Mouse (Mus musculus) forebrain, embryonic 11.5 days (tissue): ENCODE results near the gene Exoc3l. TPM values are rescaled to one million over a fixed set of nuclear protein-coding genes. Genes with fewer than 3 reads are reported as not detected.
A peak's percentile ranks its signal among the peaks of the same experiment; 100 is the strongest.

ENCODE experiments used
- ATAC-seq: fragments of 200-750 bp; cut with Nextera tagmentation; replicated peaks from 2 replicates; pipeline ENCODE4 v1.8.0; 2017; ENCODE audit warnings: moderate TSS enrichment; ENCODE audit not compliant: low FRiP score
- DNase-seq: peaks from one replicate; pipeline ENCODE4 v3.0.0-alpha.2; 2017; ENCODE audit warnings: low spot score
- H3K27ac ChIP-seq: fragments of 300-500 bp; sonication (generic); 2 replicates; pipeline ENCODE4 v1.5.1; 2014; ENCODE audit warnings: low read depth, low read length
- H3K27me3 ChIP-seq: fragments of 300-500 bp; sonication (generic); 2 replicates; pipeline ENCODE4 v1.6.1; 2014; ENCODE audit warnings: mild to moderate bottlenecking, low read length, mixed read lengths; ENCODE audit not compliant: control insufficient read depth, insufficient read depth
- H3K36me3 ChIP-seq: fragments of 300-500 bp; sonication (generic); 2 replicates; pipeline ENCODE4 v1.6.1; 2014; ENCODE audit warnings: mild to moderate bottlenecking, low read length, moderate library complexity, mixed read lengths; ENCODE audit not compliant: control insufficient read depth, insufficient read depth
- H3K4me1 ChIP-seq: fragments of 300-500 bp; sonication (generic); replicated peaks from 2 replicates; pipeline ENCODE4 v1.6.1; 2014; ENCODE audit warnings: low read length, mixed read lengths; ENCODE audit not compliant: control insufficient read depth, insufficient read depth
- H3K4me2 ChIP-seq: fragments of 300-500 bp; sonication (generic); 2 replicates; pipeline ENCODE4 v1.6.1; 2014; ENCODE audit warnings: low read depth, mild to moderate bottlenecking, low read length, moderate library complexity, mixed read lengths; ENCODE audit not compliant: severe bottlenecking
- H3K4me3 ChIP-seq: fragments of 300-500 bp; sonication (generic); 2 replicates; pipeline ENCODE4 v1.5.1; 2014; ENCODE audit warnings: low read depth, low read length
- H3K9ac ChIP-seq: fragments of 300-500 bp; sonication (generic); 2 replicates; pipeline ENCODE4 v1.6.1; 2014; ENCODE audit warnings: low read length
- H3K9me3 ChIP-seq: fragments of 300-500 bp; sonication (generic); 2 replicates; pipeline ENCODE4 v1.6.1; 2016; ENCODE audit warnings: low read length, mixed read lengths; ENCODE audit not compliant: control insufficient read depth
- WGBS: fragments of 180-500 bp; shearing (Covaris S2); extraction: QIAGEN DNeasy Blood & Tissue Kit; methylation state at CpG from one replicate; pipeline ENCODE4 v1.1.7; 2014; 5-methylcytosine and 5-hydroxymethylcytosine counted together
- polyA plus RNA-seq: library from polyadenylated mRNA; unstranded; fragments of >200 nt; fragmentation: Nextera tagmentation; extraction: Ambion mirVana; gene quantifications from 2 replicates; pipeline ENCODE4 v1.2.1, GENCODE M21; 2014

Exoc3l gene
- polyA plus RNA-seq, 1 experiment from 2014 or later: 10.3 TPM

GRCm38 (mm10) chr8:105336373-105337130, 40.7 kb upstream of the Exoc3l start:
- peaks cover 2% of the 10 kb centered on the region; the same call in 1 of the 2 replicates for H3K36me3 ChIP-seq
- DNase-seq (peak; percentile 54), ATAC-seq (0 out of 2 replicates have a peak, but pooled peaks have one; percentile 37)
- H3K4me1 ChIP-seq: no peaks in the 10 kb centered on the region
- no peak overlapping the region for H3K9ac ChIP-seq
- no peak overlapping the region for H3K27ac ChIP-seq
- H3K4me2 ChIP-seq: no peak overlapping the region
- no peaks in the 10 kb centered on the region for H3K9me3 ChIP-seq
- no peaks in the 10 kb centered on the region for H3K27me3 ChIP-seq
- no peak overlapping the region for H3K4me3 ChIP-seq
- WGBS: 44% methylated on average over 32 of the region's 32 CpGs

GRCm38 (mm10) chr8:105332523-105332922, 36.6 kb upstream of the Exoc3l start:
- Histone ChIP-seq H3K4me1 (peaks cover under 1% of the 10 kb centered on the region; the same call in 1 of the 2 replicates), H3K36me3 (peaks cover 7% of the 10 kb centered on the region), H3K9ac (no peak overlapping the region), H3K4me2 (no peak overlapping the region), H3K4me3 (no peak overlapping the region), H3K27ac (no peak overlapping the region), H3K27me3 (no peaks in the 10 kb centered on the region), H3K9me3 (no peaks in the 10 kb centered on the region)
- WGBS: 81% methylated on average over 2 of the region's 2 CpGs
- ATAC-seq (no peak), DNase-seq (no peak)

- Histone ChIP-seq H3K9ac (no peak overlapping the region), H3K9me3 (no peaks in the 10 kb centered on the region), H3K27me3 (no peaks in the 10 kb centered on the region), H3K36me3 (peaks cover 7% of the 10 kb centered on the region), H3K27ac (no peak overlapping the region), H3K4me1 (peaks cover 5% of the 10 kb centered on the region; the same call in 1 of the 2 replicates), H3K4me3 (no peak overlapping the region), H3K4me2 (no peak overlapping the region)
- DNase-seq: no peak
- 94% methylated on average over 9 of the region's 9 CpGs for WGBS
- ATAC-seq: no peak
Observed at GRCm38 (mm10) chr8:105331931-105332330, 36.0 kb upstream of the Exoc3l start.

GRCm38 (mm10) chr8:105331469-105331868, 35.6 kb upstream of the Exoc3l start:
- ATAC-seq (no peak), DNase-seq (no peak)
- Histone ChIP-seq H3K27ac (no peak overlapping the region), H3K9ac (no peak overlapping the region), H3K4me1 (peaks cover 5% of the 10 kb centered on the region; the same call in 1 of the 2 replicates), H3K36me3 (peaks cover 7% of the 10 kb centered on the region), H3K4me2 (no peak overlapping the region), H3K4me3 (no peak overlapping the region), H3K9me3 (no peaks in the 10 kb centered on the region), H3K27me3 (no peaks in the 10 kb centered on the region)
- 94% methylated on average over 22 of the region's 22 CpGs for WGBS

- Histone ChIP-seq H3K9me3 (no peaks in the 10 kb centered on the region), H3K9ac (no peak overlapping the region), H3K4me2 (no peak overlapping the region), H3K36me3 (peaks cover 7% of the 10 kb centered on the region), H3K27me3 (no peaks in the 10 kb centered on the region), H3K27ac (no peak overlapping the region), H3K4me1 (peaks cover 6% of the 10 kb centered on the region; the same call in 1 of the 2 replicates), H3K4me3 (no peak overlapping the region)
- no peak for ATAC-seq
- no peak for DNase-seq
- 93% methylated on average over 12 of the region's 12 CpGs for WGBS
Observed at GRCm38 (mm10) chr8:105330325-105330724, 34.4 kb upstream of the Exoc3l start.

GRCm38 (mm10) chr8:105326968-105327367, 31.1 kb upstream of the Exoc3l start:
- Histone ChIP-seq H3K27ac (no peak overlapping the region), H3K36me3 (peaks cover 7% of the 10 kb centered on the region), H3K4me1 (peaks cover 7% of the 10 kb centered on the region; the same call in 1 of the 2 replicates), H3K27me3 (no peaks in the 10 kb centered on the region), H3K9ac (peak overlapping the region; percentile 75), H3K4me2 (peak overlapping the region; percentile 73), H3K4me3 (peak overlapping the region; percentile 78), H3K9me3 (no peaks in the 10 kb centered on the region)
- WGBS: 47% methylated on average over 6 of the region's 6 CpGs
- DNase-seq (no peak), ATAC-seq (no peak)

GRCm38 (mm10) chr8:105326141-105326672, 30.3 kb upstream of the Exoc3l start, which contains the start of the genes Lrrc29 and Tmem208:
Gene Lrrc29, minus strand, starts transcription at chr8:105326278.
Gene Tmem208, plus strand, starts transcription at chr8:105326354.
- Histone ChIP-seq H3K9ac (peak within 1 kb of the TSS; percentile 75), H3K27me3 (no peaks in the 10 kb centered on the region), H3K27ac (peak within 1 kb of the TSS; percentile 55; the same call in 1 of the 2 replicates), H3K4me3 (peak within 1 kb of the TSS; percentile 78), H3K4me2 (peak within 1 kb of the TSS; percentile 73), H3K4me1 (peaks cover 7% of the 10 kb centered on the region; the same call in 1 of the 2 replicates), H3K9me3 (no peaks in the 10 kb centered on the region), H3K36me3 (peaks cover 2% of the 10 kb centered on the region)
- ATAC-seq (peak; percentile 94), DNase-seq (peak; percentile 97)
- 1% methylated on average over 36 of the region's 36 CpGs for WGBS

- Histone ChIP-seq H3K27ac (no peak overlapping the region), H3K9ac (peak overlapping the region; percentile 75), H3K27me3 (no peaks in the 10 kb centered on the region), H3K4me2 (peak overlapping the region; percentile 73), H3K4me1 (peaks cover 7% of the 10 kb centered on the region; the same call in 1 of the 2 replicates), H3K9me3 (no peaks in the 10 kb centered on the region), H3K4me3 (peak overlapping the region; percentile 78), H3K36me3 (no peaks in the 10 kb centered on the region; the same call in 1 of the 2 replicates)
- WGBS: 1% methylated on average over 12 of the region's 12 CpGs
- DNase-seq: no peak
- peak; percentile 76 for ATAC-seq
Observed at GRCm38 (mm10) chr8:105325641-105326093, 29.8 kb upstream of the Exoc3l start.
